Mouse (Mus musculus): Measurements from ENCODE around the gene Eid2b. TPM values are rescaled to one million over a fixed set of nuclear protein-coding genes. Genes with fewer than 3 reads are reported as not detected.
"Not testable (repeated sequence)": the region's sequence is repeated elsewhere in the genome, so short reads cannot be mapped to it uniquely, and the experiment has no call there.

Eid2b gene
- 10 to 100 TPM; 13.9 to 15.5 TPM for total RNA-seq (2021)
- long read RNA-seq, experiment 1, transcript Eid2b-201 (1 exons, 1,751 nt) = major isoform, 24 of 25 reads
- long read RNA-seq, experiment 1, partial matches to known transcripts = 0 of 25 reads
- long read RNA-seq, experiment 1, other reads (novel, unspliced or antisense) = 1 of 25 reads
- long read RNA-seq, experiment 2, transcript Eid2b-201 (1 exons, 1,751 nt) = major isoform, 7 of 7 reads
- long read RNA-seq, experiment 2, partial matches to known transcripts = 0 of 7 reads
- long read RNA-seq, experiment 2, other reads (novel, unspliced or antisense) = 0 of 7 reads

- DNase-seq = peak; percentile 95 to 96
These were observed at the start of gene Eid2b for GRCm38 (mm10) chr7:28277615-28278278. Gene Eid2b (plus strand): TSS chr7:28277739.

GRCm38 (mm10) chr7:28243943-28244342 lies 33.6 kb upstream of the Eid2b start:
- DNase-seq = not testable (repeated sequence)

GRCm38 (mm10) chr7:28248957-28249356 lies 28.6 kb upstream of the Eid2b start:
- DNase-seq = no peak

GRCm38 (mm10) chr7:28251976-28252375 lies 25.6 kb upstream of the Eid2b start:
- no peak for DNase-seq

- no peak for DNase-seq
These were observed 22.9 kb upstream of the Eid2b start for GRCm38 (mm10) chr7:28254591-28254990.

DNA sequence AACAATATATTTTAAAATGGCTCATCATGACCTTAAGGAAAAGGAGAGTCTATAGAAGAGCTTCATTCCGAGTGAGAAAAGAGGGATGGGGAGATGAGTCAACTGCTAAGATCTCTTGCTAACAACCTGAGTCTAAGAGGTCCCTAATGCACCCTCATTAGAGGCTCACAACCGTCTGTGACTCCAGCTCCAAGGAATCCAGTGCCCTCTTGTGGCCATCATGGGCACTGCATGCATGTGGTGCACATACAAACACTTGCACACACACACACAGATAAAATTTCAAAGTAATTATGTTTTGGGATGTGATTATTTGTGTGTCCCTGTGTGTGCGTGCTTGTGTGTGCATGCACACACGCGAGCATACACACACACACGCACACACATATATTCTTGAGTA lies 22.1 kb upstream of the Eid2b start:
- DNase-seq = no peak

DNA sequence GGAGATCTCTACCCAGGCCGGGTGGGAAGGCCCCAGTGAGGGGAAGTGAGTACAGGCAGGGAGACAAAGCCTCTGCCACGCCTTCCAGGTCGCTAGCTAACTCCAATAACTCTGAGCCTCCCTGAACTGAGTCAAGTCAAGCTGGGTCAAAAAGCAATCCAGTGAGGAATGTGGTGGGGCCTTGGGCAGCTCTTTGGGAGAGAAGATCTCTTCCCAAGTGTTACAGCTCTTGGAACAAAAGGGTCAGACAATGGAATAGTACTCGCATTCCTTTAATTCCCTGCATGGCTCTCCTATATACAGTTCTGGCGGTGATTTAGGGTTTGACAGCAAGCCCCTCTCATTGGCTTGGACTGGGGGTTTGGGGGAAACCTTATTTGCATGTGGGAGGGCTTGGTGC lies 14.7 kb upstream of the Eid2b start:
- DNase-seq = no peak

DNA sequence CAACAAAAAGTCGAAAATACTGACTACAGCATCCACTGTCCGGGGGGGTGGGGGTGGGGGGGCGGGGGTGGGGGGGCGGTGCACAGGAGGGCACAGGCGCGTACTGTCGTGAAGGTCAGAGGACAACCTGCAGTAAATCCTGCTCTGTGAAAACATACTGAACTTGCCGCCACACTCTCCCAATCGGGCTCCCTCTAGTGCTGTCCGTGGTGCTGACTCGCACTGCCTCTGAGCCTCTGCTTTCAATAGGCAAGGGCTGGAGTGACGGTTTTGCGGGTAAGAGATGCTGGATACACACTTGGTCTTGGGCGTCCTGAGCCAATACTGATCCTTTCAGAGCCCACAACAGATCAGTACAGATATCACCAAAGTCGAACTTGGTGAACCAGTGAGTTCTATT lies 13.8 kb upstream of the Eid2b start:
- DNase-seq = peak; percentile 35 to 81

GRCm38 (mm10) chr7:28265391-28265790 lies 12.1 kb upstream of the Eid2b start:
- DNase-seq = no peak

DNA sequence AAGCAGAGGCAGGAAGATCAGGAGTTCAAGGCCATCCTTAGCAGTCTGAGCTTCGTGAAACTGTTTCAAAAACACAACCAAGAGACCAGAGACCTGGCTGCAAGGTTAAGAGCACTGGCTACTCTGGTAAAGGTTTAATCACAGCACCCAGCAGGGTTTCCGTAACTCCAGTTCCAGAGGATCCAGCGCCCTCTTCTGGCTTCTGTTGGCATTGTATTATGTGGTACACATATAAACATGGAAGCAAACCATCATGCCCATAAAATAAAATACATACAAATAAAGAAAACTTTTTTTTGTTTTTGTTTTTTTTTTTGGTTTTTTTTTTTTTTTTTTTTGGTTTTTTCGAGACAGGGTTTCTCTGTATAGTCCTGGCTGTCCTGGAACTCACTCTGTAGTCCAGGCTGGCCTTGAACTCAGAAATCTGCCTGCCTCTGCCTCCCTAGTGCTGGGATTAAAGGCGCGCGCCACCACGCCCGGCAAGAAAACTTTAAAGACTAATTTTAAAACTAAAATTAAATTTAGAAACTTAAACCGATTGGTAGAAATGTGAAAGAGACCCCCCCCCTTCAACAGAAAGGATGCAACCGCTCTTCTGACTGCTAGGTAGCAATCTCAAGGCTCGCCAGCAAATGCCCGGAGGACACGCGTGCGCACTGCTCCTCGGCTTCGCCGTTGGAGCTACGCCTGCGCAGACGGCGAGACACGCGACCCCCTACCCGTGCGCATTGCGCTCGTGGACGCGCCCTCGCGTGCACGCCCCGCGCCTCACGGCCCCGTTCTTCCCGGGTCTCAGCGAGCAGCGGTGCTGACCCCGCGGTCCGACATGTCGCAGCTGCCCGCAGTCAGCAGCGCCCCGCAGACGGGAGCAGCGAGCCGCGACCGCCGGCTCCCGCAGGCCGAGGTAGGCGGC lies 10.2 kb upstream of the Eid2b start, which contains the start of gene Eid2:
Gene Eid2, plus strand, starts transcription at position 753 of the 913 bp plus-strand sequence.
- DNase-seq = peak; percentile 84 to 85

- peak; percentile 62 to 69 for DNase-seq
These were observed 9.5 kb upstream of the Eid2b start for GRCm38 (mm10) chr7:28268042-28268531.

GRCm38 (mm10) chr7:28268576-28268975 lies 9.0 kb upstream of the Eid2b start:
- DNase-seq = no peak

GRCm38 (mm10) chr7:28269355-28269754 lies 8.2 kb upstream of the Eid2b start:
- no peak for DNase-seq

- DNase-seq = no peak
These were observed 5.8 kb upstream of the Eid2b start for GRCm38 (mm10) chr7:28271761-28272160.

DNA sequence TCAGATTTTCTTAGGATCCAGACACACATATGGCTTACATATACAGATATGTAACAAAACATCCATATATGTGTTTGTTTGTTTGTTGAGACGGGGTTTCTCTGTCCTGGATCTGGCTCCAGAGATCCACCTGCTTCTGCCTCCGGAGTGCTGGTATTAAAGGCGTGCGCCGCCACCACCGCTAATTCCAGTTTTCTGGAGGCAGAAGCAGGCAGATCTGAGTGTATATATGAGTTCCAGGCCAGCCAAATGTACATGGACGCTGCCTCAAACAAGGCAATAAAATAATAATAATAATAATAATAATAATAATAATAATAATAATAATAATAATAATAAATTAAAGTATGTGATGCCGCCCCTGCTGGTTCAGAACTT lies 313 bp upstream of the Eid2b start:
- DNase-seq = no peak

- DNase-seq = peak; percentile 5 to 22
These were observed 727 bp downstream of the Eid2b start for GRCm38 (mm10) chr7:28278279-28278652.

DNA sequence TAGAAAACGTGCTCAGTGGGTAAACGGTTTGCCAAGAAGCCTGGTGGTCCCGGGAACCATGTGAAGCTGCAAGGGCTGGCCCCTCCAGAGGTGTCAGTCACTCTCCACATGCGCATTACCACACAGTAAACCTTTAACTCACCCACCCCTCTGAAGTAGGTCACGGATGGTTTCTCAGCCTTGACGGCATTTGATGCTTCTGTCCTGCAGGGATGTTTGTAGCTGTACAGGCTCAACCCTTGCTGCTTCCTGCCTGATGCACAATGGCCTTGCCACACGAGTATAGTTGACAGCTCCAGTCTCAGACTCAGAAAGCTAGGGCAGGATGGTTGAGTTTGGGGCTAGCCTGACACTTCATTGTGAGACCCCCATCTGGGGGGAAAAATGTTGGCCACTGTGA lies 3.1 kb downstream of the Eid2b start:
- no peak for DNase-seq

- no peak for DNase-seq
These were observed 12.6 kb downstream of the Eid2b start for GRCm38 (mm10) chr7:28290165-28290564.

DNA sequence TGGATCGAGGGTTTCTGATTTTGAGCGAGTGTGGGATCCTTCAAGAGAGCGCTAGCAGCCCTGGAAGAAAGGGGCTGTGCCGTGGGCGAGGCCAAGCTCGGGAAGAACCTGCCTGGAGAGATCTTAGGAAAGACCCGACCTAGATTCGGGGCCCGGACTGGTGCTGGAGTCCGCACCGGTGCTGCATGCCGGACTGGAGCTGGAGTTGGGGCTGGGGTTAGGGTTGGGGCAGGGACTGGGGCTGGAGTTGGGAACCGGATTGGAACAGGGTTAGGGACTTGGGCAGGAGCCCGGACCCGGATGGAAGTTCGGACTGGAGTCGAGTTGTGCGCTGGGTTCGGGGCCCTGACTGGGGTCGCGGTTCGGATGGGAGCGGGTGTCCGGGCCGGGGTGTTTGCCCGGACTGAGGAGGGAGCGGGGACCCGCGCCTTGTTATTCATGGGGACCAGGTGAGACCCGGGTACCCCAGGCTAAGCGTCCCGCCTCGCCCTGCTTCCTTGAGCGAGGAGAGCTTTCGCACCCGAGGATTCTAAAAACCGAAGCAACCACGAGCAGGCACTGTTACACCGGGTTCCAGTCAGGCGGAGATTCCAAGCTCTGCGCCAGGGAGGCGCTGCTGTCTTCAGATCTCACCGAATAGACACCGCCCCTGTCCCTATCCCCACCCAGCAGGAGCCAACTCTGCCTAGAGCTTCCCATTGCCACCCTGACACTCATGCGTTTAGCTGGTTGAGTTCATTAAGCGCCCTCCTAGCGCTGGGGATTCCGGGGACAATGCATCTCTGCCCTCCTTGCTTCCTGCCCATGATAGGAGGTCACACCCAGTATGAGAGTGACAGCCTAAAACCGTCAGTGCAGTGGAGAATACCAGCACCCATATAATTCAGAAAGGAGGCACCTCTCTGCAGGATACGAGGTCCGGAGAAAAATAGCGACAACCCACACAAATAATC lies 13.4 kb downstream of the Eid2b start, which contains the start of gene Selenov:
Gene Selenov, minus strand, starts transcription at position 549 of the 953 bp plus-strand sequence.
- DNase-seq = no peak

GRCm38 (mm10) chr7:28294481-28294880 lies 16.9 kb downstream of the Eid2b start:
- peak; percentile 29 to 40 for DNase-seq

Data from heart, adult 18-20 months (tissue).